Mouse (Mus musculus) E14TG2a.4 (cell line): ENCODE data around the gene Snap91.

Experiments
- CTCF ChIP-seq: conservative IDR thresholded peaks from 2 replicates; pipeline ENCODE4 v1.5.1; 2014; ENCODE audit warnings: low read length
- NANOG ChIP-seq: IDR thresholded peaks from 2 replicates; pipeline ENCODE4 v1.6.1; 2014; ENCODE audit warnings: borderline replicate concordance, low read length, mixed read lengths

DNA sequence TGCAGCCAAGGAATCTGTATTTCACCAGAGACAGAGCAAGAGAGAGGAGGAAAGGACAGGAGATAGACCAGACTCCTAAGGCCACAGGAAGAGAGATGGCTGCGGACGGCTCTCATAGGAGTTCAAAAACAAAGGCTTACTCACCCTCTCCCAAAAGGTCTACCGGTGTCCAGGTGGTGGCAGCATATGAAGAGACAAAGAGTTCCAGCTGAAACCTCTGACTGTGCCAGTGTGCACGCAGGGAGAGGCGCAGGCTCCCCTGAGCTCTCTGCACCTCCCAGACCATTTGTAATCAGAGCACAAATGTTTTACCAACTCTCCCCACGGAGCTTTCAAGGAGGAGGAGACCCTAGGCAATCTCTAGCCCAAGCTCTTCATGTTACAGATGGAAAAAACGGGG, 81.8 kb downstream of the Snap91 start:
- TF ChIP-seq CTCF (no peak), NANOG (no peak)
